Mouse (Mus musculus) layer of hippocampus, adult 9-11 months (tissue): ENCODE data around the gene Mtf1.

Source experiments
- DNase-seq: peaks from one replicate; pipeline ENCODE4 v3.0.0; 2022

Gene Mtf1

GRCm38 (mm10) chr4:124856294-124856693, 54.4 kb downstream of the Mtf1 start:
- peak; percentile 65 for DNase-seq

DNA sequence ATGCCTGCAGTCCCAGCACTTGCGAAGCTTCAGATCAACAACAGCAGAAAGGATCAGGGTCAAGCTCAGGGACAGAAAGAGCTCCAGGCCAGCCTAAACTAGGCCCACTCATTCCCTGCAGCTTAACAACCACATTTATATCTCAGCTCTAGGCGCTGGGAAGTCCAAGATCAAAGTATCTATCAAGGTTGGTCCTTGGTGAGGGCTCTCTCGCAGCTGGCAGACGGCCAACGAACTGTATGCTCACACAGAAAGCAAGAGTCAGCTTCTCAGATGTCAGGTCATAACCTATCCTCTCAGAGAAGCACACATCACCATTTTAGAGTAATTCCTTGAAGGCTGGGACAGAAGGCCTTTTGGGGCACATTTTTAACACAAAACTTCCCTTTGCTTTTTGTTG, 56.5 kb downstream of the Mtf1 start:
- DNase-seq, result no peak

DNA sequence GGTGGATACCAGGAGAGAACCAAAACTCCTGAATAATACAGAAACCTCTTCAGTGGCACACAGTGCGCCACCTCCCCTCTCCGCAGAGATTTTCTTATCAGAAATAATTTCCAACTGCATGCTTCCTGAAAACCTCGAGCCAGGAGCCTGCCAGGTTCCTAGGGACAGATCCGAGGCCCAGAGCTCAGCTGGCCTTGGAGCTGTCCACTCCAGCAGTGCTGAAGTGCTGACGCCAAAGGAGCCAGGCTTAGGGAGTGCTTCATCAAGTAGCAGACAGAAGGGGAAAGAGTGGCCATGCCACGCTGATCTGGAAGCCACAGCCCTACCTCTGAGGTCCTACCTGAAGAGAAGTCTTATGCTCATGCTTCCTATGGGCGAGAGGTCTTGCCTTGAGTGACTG, 58.5 kb downstream of the Mtf1 start:
- DNase-seq, result no peak

DNA sequence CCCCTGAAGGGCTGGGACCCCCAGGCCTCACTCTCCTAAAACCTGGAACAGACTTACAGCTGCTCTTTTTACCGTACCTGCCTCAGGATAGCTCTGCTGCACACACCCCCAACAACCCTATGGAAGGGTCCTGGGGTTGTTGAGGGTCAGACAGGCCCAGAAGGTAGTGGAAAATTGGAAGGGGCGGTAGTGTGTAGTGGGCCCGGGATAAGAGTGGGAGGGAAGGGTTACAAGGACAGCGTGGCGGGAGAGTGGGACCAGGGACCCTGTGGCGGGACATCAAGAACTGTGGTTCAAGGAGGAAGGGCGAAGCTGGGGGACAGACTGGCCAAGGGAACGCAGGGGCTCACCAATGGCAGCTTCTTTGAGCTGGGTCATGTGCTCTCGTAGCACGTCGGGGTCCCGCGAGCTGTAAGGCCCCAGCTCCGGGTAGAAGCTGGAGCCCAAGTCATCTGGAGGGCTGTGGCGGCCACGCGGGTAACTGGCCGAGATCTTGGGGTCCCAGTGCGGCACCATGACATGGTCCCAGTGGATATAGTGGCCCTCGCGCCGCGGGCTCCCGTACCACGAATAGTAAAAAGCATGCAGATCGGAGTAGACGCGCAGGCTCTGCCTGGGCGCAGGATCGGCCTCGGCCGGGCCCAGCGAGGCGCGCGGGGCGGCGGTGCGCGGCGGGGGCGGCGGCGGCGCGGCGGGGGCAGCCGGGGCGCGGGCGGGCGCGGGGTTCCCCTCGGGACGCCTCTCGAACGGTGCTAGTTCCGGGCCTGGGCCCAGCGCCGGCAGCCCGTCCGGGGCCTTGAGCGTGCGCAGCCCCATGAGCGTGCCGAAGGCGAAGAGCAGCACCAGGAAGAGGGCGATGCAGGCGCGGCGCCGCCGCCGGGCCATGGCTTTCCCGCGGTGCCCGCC, 59.6 kb downstream of the Mtf1 start, which contains the start of gene Maneal:
Gene Maneal, minus strand, starts transcription at position 889 of the 906 bp plus-strand sequence.
- no peak for DNase-seq

DNA sequence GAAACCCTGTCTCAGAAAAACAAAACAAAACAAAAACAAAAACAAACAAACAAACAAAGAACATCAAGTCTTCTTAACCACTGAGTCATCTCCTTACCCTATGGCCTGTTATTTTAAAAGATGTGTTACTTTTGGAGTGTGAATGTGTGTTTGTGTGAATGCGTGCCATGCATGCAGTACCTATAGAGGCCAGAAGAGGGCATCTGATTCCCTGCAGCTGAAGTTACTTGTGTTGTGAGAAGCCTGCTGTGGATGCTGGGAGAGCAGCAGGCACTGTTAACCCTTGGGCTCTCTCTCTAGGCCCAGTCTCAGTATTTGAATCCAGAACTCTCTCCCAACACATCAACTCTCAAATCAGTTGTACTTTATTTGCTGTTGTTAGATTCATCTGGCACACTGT, 70.8 kb downstream of the Mtf1 start:
- DNase-seq, result no peak

GRCm38 (mm10) chr4:124880599-124880998, 78.7 kb downstream of the Mtf1 start, which contains the start of gene Epha10:
Gene Epha10 (plus strand): TSS chr4:124880899.
- no peak for DNase-seq

GRCm38 (mm10) chr4:124881341-124881908, 79.5 kb downstream of the Mtf1 start:
- DNase-seq, result peak; percentile 79

DNA sequence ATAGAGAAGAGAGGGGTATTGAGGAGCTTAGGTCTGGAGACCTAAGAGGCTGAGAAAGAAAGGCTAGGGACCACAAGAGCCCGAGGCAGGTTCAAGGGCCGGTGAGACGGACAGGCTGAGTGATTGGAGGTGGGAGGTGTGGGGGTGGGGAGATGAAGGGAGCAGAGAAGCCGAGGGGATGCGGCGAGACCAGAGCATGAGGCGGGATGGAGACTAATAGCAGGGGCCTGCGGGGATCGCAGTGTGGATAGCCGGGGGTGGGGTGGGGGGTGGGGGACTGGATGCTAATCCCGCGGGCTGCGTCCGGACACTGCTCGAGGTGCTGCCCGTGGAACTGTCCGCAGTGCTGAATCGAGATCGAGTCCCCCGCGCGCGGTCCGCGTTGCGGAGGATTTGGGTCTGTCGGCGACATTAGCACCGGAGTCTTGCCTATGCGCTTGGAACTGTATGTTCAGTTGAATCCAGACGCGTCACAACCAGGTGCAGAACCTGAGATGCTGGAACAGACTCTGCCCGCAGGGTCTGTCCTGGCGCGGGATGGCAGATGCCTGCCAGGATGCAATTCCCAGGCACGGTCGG, 80.3 kb downstream of the Mtf1 start:
- no peak for DNase-seq

GRCm38 (mm10) chr4:124888702-124889101, 86.8 kb downstream of the Mtf1 start:
- no peak for DNase-seq

- DNase-seq, result peak; percentile 36
Measured at GRCm38 (mm10) chr4:124889935-124890334, 88.0 kb downstream of the Mtf1 start.

- DNase-seq, result peak; percentile 71
Measured at GRCm38 (mm10) chr4:124890831-124891230, 88.9 kb downstream of the Mtf1 start.

DNA sequence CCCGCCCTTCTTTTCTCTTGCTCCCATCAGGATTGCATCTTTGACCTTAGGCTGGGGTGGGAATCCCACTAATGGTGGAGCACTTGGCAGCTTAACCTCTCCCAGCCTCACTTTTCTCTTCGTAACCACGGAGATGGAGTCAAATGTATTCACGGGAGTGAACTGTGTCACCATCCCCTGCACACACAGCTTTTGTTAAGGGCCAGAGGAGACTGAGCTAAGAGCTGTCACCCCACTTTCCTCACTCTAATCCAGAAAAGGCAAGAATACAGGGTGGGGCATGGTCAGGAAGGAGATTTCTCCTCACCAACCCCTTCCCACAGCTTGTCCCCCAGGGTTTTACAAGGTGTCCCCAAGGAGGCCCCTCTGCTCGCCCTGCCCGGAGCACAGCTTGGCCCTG, 91.9 kb downstream of the Mtf1 start:
- no peak for DNase-seq

GRCm38 (mm10) chr4:124894508-124895428, 92.9 kb downstream of the Mtf1 start:
- peak; percentile 68 for DNase-seq

DNA sequence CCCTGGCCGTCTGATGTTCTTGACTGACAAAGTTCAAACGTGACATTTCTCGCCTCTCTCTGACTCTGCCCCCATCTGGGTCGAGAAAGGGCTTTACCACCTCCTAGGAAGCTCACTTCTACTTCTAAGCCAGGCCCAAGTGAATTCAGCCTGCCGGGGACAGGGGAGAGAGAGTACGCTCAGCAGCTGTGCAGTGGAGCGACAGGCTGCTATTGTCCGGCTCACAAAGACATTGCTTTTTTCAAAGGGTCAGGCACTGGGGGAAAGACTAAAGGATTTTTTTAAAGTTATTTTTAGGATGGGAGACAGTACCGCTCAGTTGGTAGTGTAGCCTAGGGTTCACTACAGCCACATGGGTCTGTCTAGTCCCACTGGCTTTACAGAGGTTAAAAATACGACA, 96.5 kb downstream of the Mtf1 start:
- no peak for DNase-seq
